Mouse (Mus musculus) embryo, embryonic 10 days (tissue): ENCODE data around the gene Ctxn1.

Experiments used
- DNase-seq: peaks from one replicate; pipeline ENCODE4 v3.0.0-alpha.2; 2015; ENCODE audit warnings: low spot score

Ctxn1 gene

GRCm38 (mm10) chr8:4250306-4250970 lies 8.6 kb downstream of the Ctxn1 start:
- peak; percentile 86 for DNase-seq

GRCm38 (mm10) chr8:4249213-4249612 lies 9.9 kb downstream of the Ctxn1 start:
- DNase-seq = peak; percentile 63

DNA sequence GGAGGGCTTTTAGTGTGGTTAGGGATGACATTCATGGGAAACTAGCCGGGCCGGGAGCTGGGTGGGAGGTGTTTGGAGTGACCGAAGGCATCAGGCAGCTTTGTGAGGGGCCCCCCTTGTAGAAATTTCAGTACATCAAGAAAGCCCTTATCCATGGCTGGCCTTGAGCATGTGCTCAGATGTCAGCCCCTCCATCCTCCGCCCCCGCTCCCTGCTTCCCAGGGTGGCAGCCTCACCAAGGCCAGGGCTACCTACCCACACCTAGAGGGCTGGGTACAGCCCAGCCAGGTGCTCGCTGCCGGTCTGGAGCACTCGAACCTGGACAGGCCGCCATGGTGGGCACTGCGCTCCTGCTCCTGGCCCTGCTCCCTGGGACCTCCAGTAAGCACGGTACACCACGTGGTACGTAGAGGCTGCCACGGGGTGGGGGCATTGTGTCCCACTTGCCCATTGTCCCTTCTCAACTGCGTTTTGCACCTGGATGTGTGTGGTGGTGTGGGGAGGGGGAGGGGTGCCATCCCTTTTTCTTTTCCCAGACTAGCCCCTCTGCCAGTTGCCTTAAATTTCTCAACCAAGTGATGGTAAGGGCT lies 11.0 kb downstream of the Ctxn1 start, which contains the start of gene Tgfbr3l:
Tgfbr3l (plus strand) TSS at position 264 of the 590 bp plus-strand sequence.
- DNase-seq = no peak

- DNase-seq = no peak
These were observed 11.8 kb downstream of the Ctxn1 start for GRCm38 (mm10) chr8:4247241-4247640.

- DNase-seq = no peak
These were observed 13.3 kb downstream of the Ctxn1 start for GRCm38 (mm10) chr8:4245737-4246136.

GRCm38 (mm10) chr8:4245061-4245460 lies 14.0 kb downstream of the Ctxn1 start:
- DNase-seq = no peak

GRCm38 (mm10) chr8:4239193-4239890 lies 19.7 kb downstream of the Ctxn1 start:
- DNase-seq = no peak

- peak; percentile 100 for DNase-seq
These were observed 20.5 kb downstream of the Ctxn1 start, which contains the start of the genes Map2k7 and Gm49320 for GRCm38 (mm10) chr8:4238434-4239192. Map2k7 (plus strand) TSS chr8:4238740. Gm49320 (plus strand) TSS chr8:4238865.

DNA sequence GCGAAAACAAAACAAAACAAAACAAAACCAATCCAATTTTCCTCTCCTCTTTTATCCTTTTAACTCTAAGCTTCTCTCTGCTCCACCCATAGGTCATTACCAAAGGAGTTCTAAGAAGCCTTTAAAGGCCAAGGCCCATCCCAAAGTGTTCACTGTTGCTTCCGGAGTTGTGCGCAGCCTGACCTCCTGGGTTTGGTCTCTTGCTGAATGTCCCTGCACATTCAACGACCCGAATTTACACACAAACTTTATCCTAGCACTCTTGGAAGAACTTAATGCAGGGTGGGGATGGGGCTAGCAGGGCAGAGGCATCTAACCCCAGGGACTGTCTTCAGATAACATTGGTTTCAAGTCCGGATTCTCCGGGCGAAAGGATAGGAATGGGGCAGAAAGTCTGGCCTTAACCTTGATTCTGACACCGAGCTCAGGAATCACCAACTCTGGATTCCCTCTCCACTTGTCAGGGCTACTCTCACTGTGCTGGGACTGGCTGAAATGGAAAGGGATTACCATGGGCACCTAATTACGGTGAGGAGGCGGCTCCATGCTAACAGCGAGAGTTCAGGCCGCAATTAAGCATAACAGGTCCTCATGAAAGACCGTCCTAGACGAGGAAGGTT lies 21.1 kb downstream of the Ctxn1 start:
- DNase-seq = peak; percentile 39

DNA sequence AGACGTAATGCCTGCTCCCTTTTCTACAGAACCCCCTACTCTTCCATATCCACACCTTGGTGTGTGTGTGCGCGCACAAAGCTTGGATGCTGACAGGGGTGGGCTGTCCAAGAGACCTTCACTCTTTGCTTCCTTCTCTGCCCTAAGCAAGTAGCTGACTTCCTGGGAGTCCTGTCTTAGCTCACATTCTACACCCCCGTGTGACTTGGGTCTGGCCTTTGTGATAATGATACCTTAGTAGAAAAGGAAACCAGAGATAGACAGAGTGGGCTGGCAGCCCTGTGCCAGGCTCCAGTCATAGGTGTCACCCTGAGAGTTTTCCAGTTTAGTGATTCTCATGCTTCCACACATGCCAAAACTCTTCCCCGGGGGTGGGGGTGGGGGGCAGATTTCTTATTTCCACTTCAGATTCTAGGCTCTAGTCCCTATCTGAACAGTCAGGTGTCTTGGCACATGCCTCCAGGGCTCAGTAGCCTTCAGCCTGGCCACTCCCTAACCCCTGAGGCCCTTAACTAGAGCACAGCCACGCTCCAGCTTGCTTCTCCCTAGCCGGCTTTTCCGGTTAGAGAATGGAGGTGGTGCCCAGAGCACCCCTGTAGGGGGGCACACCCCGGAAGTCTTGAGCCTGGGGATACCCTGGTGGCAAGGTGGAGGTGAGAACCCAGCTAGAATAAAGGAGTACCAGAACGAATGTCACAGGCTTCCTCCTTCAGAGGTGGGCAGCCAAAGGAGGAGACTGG lies 28.3 kb downstream of the Ctxn1 start:
- DNase-seq = no peak

DNA sequence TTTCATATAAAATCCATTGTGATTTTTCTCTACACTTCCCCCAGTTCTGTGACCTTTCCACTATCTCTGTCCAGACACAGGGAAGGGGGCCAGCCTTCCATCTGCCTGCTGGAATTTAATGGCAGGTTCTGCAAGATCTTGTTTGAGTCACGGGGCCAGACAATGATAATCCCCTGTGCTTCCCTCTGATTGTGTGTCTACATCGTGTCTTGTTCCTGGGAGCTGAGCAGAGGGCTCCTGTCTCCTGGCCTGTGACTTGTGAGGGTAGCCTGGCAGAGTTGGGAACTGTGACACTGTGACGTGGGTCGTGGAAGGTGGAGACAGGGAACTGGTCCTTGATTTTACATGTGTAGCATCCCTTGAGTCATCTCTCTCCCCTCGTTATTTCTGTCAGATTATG lies 29.3 kb downstream of the Ctxn1 start:
- DNase-seq = no peak

DNA sequence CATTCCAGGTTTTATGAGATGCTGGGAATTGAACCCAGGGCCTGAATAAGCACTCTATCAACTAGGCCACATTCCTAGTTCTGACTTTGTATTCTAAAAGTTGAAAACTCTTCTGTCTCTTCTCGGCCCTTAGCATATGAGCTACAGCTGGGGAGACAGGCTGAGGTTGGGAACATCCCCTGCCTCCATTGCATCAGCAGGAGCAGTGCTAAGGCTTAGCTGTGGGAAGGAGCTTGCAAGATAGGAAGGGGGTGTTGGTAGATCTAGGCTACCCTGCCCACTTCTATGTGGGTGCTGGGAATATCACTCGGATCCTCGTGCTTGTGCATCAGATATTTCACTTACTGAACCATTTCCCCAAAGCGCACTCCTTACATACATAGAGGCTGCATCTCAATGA lies 31.2 kb downstream of the Ctxn1 start:
- no peak for DNase-seq

- no peak for DNase-seq
These were observed 32.2 kb downstream of the Ctxn1 start, which contains the start of gene Lrrc8e for GRCm38 (mm10) chr8:4226739-4227347. Lrrc8e (plus strand) TSS chr8:4226827.

- DNase-seq = no peak
These were observed 32.8 kb downstream of the Ctxn1 start for GRCm38 (mm10) chr8:4226323-4226722.

DNA sequence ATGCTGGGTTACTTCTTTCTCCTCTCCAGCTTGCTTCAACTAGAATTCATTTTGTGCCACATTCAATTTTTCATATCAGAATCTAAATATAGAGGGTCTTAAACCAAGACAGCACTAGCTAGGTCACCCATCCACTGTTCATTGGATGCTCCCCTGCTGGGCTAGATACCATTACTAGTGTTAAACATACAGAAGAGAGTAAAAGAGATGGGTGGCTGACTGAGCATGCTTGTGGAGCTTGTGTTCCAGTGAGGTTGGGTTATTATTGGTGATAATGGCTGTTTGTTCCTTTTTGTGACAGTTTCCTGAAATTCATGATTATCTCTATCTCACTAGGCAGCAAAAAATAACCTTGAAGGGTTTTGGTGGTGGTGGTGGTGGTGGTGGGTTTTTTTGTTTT lies 37.0 kb downstream of the Ctxn1 start:
- DNase-seq = no peak

DNA sequence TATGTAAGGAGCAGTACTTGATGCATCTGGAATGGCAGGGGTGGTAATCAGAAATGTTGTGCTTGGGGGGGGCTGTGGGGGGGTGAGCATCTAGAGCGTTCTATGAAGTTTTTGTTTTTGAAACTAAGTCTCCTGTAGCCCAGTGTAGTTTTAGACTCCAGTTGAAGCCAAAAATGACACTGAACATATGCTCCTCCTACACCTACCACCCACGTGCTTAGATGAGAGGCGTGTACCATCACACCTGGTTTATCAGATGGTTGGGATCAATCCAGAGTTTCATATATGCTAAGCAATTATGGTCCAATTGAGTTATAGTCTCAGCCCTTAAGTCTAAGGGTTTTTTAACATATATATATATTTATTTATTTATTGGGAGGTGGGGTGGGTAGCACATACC lies 39.5 kb downstream of the Ctxn1 start:
- DNase-seq = no peak

DNA sequence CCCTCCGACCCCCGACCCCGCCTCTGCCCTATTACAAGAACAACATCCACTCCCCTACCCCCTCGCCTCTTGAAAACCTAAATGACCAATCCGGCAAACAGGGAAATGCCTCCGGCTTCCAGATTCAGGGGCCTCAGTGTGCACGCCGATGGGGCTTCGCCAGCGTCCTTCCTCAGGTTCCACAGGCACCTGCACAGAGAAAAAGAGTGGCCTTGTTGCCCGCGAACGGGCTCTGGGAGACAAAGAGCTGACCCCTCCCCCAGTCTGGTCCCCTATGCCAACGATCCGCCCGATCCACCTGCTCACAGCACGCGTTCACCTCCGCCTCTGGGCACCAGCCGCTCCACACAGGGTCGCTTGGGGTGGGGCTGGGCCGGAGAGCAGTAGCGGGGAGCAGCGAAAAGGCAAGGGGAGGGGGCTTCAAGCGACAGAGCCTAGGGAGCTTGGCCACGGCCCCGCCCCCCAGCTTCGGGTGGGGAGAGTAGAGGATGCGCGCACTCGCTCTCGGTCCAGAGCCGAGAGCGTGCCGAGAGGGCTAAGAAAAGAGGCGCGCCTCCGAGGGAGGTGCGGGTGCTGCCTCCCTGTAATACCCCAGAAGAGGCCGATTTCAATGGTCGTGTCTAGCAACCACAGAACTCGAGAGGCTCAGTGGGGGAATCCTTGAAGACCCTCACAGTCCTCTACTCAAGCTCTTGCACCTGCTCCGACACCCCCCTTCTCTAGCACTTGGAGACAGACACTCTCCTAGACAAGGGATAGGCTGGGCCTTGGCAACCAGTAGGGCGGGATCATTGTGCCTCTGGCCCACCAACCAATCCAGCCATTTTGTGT lies 42.1 kb downstream of the Ctxn1 start, which contains the start of gene Prr36:
Prr36 (minus strand) TSS at position 669 of the 831 bp plus-strand sequence.
- DNase-seq = peak; percentile 79

DNA sequence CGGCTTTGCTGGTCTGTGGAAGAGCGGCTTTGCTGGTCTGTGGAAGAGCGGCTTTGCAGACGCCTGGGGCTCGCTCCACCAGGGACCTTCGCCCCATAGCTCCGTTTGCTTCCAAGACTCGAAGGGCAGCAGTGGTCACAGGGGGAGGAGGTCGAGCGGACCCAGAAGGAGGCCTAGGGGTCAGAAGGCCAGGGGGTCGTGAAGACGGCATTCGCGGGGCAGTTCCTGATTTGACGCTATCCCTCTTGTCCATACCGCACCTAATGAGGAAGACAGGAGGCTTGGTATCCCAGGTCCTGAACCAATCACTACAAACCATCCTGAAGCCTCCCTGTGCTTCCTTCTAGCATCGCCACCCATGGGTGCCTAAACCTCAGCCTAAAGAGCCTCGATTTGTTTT lies 42.8 kb downstream of the Ctxn1 start:
- no peak for DNase-seq
